Mouse (Mus musculus) bone marrow macrophage, adult 2 months (primary cell): ENCODE data around the gene Scgb1a1.

Experiments
- CTCF ChIP-seq: IDR thresholded peaks from 2 replicates; pipeline ENCODE4 v1.5.1; 2012; ENCODE audit warnings: low read depth, mild to moderate bottlenecking, low read length, moderate library complexity
- POLR2A ChIP-seq: IDR thresholded peaks from 2 replicates; pipeline ENCODE4 v1.6.1; 2012; ENCODE audit warnings: mild to moderate bottlenecking, low read depth, low read length, borderline replicate concordance

GRCm38 (mm10) chr19:9043123-9043522, 44.6 kb downstream of the Scgb1a1 start:
- TF ChIP-seq CTCF (no peak), POLR2A (no peak)
